Mouse (Mus musculus) olfactory bulb, adult 2 months (tissue): Measurements from ENCODE around the gene Ell.

Source experiments
- CTCF ChIP-seq: fragments of 200-500 bp; IDR thresholded peaks from 2 replicates; pipeline ENCODE4 v1.5.1; 2012; ENCODE audit warnings: low read depth, mild to moderate bottlenecking, low read length, moderate library complexity; ENCODE audit not compliant: insufficient read depth
- POLR2A ChIP-seq: fragments of 200-500 bp; IDR thresholded peaks from 2 replicates; pipeline ENCODE4 v1.6.1; 2012; ENCODE audit warnings: mild to moderate bottlenecking, low read depth, low read length, moderate library complexity; ENCODE audit not compliant: insufficient read depth

DNA sequence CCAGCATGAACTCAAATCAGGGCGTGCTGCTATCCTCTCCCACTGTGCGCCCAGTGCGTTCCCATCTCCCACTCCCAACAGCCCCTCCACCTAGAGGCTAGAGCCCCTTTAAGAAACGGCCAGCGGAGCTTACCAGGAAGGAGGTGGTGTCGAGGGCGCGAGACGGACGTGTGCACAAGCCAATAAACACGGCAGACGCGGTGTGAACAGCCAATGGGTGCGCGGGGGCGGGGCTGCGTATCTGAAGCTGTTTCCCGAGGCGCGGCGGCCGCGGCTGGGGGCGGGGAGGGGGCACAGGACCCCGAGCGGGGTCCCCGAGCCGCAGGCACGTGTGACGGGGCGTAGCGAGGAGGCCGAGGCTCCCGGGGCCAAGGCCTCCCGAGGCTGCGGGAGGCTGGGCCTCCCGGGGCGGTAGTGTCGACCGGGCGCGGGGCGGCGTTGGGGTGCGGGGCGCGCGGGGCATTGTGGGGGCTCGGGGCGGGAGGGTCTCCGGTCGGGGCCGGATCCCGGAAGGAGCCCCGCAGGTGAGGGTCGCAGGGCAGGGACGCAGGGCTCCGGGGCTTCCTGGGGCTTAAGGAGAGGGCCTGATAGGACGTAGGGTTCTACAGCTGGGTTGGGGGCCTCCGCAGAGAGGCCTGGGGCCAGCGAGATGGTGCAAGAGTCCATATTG lies 11.6 kb upstream of the Ell start, which contains the start of the genes Fkbp8 and Kxd1:
- TF ChIP-seq CTCF (no peak), POLR2A (no peak)
